Mouse (Mus musculus): Measurements from ENCODE around the gene Tenm2. TPM values are rescaled to one million over a fixed set of nuclear protein-coding genes. Genes with fewer than 3 reads are reported as not detected.

Tenm2 gene
- total RNA-seq, 2 experiments from 2014 or later, result not detected

- no peak for ATAC-seq (replicated peaks; ENCODE audit: low FRiP score, poor library complexity, severe bottlenecking)
Measured at GRCm38 (mm10) chr11:36653656-36654323, 582.0 kb downstream of the Tenm2 start.

GRCm38 (mm10) chr11:36647179-36647578 lies 588.6 kb downstream of the Tenm2 start:
- ATAC-seq (replicated peaks; ENCODE audit: low FRiP score, poor library complexity, severe bottlenecking), result no peak

GRCm38 (mm10) chr11:36635082-36635481 lies 600.7 kb downstream of the Tenm2 start:
- ATAC-seq (replicated peaks; ENCODE audit: low FRiP score, poor library complexity, severe bottlenecking), result no peak

GRCm38 (mm10) chr11:36632201-36632600 lies 603.6 kb downstream of the Tenm2 start:
- ATAC-seq (replicated peaks; ENCODE audit: low FRiP score, poor library complexity, severe bottlenecking), result no peak

GRCm38 (mm10) chr11:36613807-36614206 lies 622.0 kb downstream of the Tenm2 start:
- ATAC-seq (replicated peaks; ENCODE audit: low FRiP score, poor library complexity, severe bottlenecking), result no peak

- ATAC-seq (replicated peaks; ENCODE audit: low FRiP score, poor library complexity, severe bottlenecking), result no peak
Measured at GRCm38 (mm10) chr11:36604815-36605382, 630.9 kb downstream of the Tenm2 start.

- no peak for ATAC-seq (replicated peaks; ENCODE audit: low FRiP score, poor library complexity, severe bottlenecking)
Measured at GRCm38 (mm10) chr11:36604272-36604671, 631.5 kb downstream of the Tenm2 start.

DNA sequence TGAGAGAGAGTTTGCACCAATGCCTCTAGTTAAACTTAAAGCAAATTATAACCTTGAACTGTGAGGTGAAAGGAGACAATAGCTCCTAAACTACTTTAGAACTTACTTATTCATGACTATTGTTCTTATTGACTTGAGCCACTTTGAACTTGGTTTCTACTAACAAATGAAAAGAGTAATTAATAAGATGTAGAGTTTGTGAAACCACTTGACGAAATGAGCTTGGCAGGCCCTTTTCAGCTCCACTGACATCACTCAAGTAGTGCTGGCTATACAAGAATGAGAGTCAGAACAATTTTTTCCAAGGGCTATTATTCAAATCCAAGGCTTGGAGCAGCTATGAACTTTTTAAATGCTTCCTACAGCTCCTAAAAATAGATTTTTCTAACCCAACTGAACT lies 643.3 kb downstream of the Tenm2 start:
- no peak for ATAC-seq (replicated peaks; ENCODE audit: low FRiP score, poor library complexity, severe bottlenecking)

- no peak for ATAC-seq (replicated peaks; ENCODE audit: low FRiP score, poor library complexity, severe bottlenecking)
Measured at GRCm38 (mm10) chr11:36566146-36566545, 669.6 kb downstream of the Tenm2 start.

DNA sequence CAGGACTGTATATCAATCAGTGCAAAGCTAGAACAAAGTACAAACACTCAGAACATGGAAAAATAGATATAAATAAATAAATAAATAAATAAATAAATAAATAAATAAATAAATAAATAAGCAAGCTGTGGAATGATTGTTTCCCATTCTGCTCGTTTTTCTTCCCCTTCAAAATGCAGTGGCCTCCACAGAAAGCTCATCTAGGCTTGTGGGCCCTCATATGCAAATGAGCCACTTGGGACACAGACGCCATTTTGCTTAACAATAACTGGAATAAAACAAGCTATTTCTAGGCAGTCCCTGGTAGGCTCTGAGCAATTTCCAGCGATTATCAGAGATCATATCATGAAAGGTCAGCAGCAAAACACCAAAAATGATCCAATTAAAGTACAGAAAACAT lies 672.9 kb downstream of the Tenm2 start:
- ATAC-seq (replicated peaks; ENCODE audit: low FRiP score, poor library complexity, severe bottlenecking), result no peak

GRCm38 (mm10) chr11:36560785-36561548 lies 674.8 kb downstream of the Tenm2 start:
- ATAC-seq (replicated peaks; ENCODE audit: low FRiP score, poor library complexity, severe bottlenecking), result no peak

- ATAC-seq (replicated peaks; ENCODE audit: low FRiP score, poor library complexity, severe bottlenecking), result no peak
Measured at GRCm38 (mm10) chr11:36557316-36557715, 678.4 kb downstream of the Tenm2 start.

DNA sequence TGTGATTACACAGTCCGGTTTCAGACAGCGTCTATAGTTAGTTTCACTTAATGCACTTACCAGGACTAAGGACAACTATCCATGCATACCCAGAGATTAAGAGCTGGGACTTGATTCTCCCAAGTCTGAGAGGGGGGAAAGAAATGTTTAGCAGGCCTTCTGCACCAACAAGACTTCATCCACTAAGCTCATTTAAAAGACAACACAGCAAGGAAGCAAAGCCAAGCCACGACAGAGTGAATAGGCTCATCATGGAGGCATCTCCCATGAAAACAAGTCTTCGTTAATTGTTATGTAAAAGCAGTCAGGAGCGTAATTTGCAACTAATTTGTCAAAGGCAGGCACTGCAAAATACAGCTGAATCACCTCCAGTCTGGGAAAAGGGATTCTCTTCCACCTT lies 682.5 kb downstream of the Tenm2 start:
- no peak for ATAC-seq (replicated peaks; ENCODE audit: low FRiP score, poor library complexity, severe bottlenecking)

- ATAC-seq (replicated peaks; ENCODE audit: low FRiP score, poor library complexity, severe bottlenecking), result no peak
Measured at GRCm38 (mm10) chr11:36550649-36551048, 685.1 kb downstream of the Tenm2 start.

DNA sequence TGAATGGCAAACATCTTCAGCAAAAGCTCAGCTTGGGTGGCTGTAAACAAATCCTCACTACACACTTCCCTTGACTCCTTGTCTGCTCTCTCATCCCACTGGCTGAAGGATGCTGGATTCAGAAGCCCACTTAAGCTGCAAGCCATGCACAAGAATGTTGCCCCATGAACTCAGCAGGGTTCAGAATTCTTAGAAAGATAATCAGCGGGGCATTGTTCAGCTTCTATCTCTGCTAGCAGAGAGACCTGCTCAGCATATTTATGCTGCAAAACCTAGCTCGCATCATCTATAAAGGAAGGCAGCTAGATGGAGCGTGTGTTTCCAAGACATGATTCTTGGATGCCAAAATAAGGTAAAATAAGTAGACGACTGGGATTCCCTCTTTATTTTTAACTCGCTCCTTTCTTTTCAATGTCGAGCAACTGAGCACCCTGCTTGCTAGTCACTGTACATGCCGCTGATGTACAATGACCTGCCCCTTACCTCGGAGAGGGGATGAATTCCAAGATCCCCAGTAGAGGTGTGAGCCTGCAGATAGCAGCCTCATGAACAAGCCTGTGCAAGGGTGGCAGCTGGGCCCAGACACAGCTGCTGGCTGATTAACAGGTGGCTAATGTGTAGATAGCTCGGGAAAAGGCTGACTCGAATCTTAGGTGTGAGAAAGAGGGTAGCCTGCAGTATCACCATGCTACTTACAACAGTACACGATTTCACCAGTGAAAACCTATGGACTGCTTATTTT lies 686.2 kb downstream of the Tenm2 start:
- ATAC-seq (replicated peaks; ENCODE audit: low FRiP score, poor library complexity, severe bottlenecking), result no peak

- ATAC-seq (replicated peaks; ENCODE audit: low FRiP score, poor library complexity, severe bottlenecking), result no peak
Measured at GRCm38 (mm10) chr11:36548139-36548538, 687.6 kb downstream of the Tenm2 start.

GRCm38 (mm10) chr11:36538144-36538543 lies 697.6 kb downstream of the Tenm2 start:
- no peak for ATAC-seq (replicated peaks; ENCODE audit: low FRiP score, poor library complexity, severe bottlenecking)

DNA sequence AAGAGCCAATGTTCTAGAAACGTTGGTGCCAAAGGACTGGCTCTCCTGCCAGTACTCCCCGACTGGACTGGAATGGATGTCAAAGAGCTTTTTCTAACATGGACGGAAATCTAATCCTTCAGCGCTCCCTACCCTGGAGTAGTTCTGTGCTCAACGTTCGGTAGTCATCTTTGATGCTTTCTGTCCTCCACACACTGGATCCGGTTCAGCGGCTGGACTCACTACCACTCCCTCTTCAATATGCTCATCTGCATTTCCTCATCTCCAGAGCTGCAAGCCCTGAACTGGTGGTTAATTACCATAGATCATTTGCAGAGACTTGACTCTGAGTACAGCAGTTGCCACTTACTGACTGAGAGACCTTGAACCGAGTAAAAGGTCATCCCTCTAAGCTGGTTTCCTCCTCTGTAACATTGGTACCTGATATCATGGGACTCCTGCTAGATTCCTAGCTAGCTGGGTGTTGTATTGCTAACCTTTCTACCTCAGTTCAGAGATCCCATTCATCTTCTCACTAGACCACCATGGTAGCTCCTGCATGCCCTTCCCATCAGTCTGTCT lies 698.1 kb downstream of the Tenm2 start:
- ATAC-seq (replicated peaks; ENCODE audit: low FRiP score, poor library complexity, severe bottlenecking), result no peak

GRCm38 (mm10) chr11:36535591-36535990 lies 700.2 kb downstream of the Tenm2 start:
- ATAC-seq (replicated peaks; ENCODE audit: low FRiP score, poor library complexity, severe bottlenecking), result no peak

DNA sequence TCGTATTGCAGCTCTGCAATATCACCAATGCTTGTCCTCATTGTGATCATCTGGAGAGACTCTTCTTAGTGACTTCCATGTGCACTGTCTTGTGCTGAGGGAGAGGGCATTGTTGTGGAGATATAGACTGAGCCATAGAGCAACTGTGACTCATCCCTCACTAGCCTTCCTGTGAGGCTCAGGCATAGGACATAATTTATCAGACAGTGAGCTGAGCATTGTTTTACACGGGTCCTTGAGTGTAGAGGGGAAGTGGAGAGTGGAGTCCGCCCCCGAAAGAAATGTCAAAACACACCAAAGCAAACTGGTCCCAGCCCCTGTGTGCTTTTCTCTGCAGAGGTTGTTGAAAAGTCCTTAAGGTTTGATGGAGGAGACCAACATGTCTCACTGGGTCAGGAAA lies 704.1 kb downstream of the Tenm2 start:
- no peak for ATAC-seq (replicated peaks; ENCODE audit: low FRiP score, poor library complexity, severe bottlenecking)
